Mouse (Mus musculus): ENCODE results near the gene Mdfi.

DNA sequence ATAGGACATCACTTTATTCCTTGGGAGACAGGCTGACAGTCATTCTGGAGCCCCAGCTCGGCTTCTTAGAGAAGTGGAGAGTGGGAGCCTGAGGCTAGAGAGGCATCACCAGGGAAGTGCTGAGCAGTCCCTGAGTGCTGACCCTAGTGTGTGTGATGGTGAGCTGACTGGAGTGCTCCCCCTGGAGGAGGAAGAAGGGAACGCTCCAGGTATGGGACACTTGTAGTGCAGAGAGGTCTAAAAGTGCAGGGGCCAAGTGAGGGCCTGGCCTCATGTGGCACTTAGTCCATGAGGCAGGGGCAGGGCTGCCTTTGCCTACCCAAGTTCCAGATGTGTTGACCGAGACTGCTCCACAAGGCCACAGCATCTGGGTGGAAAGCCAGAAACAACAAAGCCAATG, 39.0 kb downstream of the Mdfi start:
- TF ChIP-seq GATA1 (IDR thresholded peaks at IDR 0.05; ENCODE audit: low read length) (no peak), TAL1 (IDR thresholded peaks at IDR 0.05; ENCODE audit: low read length) (no peak)

All from erythroblast, embryonic 14.5 days (primary cell).